Mouse (Mus musculus) MEL (cell line): ENCODE results near the gene Rab8b. TPM values are rescaled to one million over a fixed set of nuclear protein-coding genes. Genes with fewer than 3 reads are reported as not detected.

Experiments
- DNase-seq: peaks from one replicate; pipeline ENCODE4 v3.0.0; 2011; ENCODE audit warnings: low read depth, low spot score
- H3K27ac ChIP-seq: 2 replicates; pipeline ENCODE4 v1.5.1; 2012; ENCODE audit warnings: low read depth, mild to moderate bottlenecking, control low read depth, low read length, moderate library complexity; ENCODE audit not compliant: control insufficient read depth
- H3K27me3 ChIP-seq, 2 experiments: fragments of 150-350 bp in 1 of 2; sonication (generic) in 1 of 2; 2 replicates each; pipeline ENCODE4 v1.6.1; 2012; ENCODE audit warnings: low read length in 2 of 2, mild to moderate bottlenecking in 2 of 2, improper control_type of control experiment in 1 of 2, moderate library complexity in 1 of 2; ENCODE audit not compliant: insufficient read depth in 2 of 2, control insufficient read depth in 1 of 2
- H3K36me3 ChIP-seq, 2 experiments: 2 replicates each; pipeline ENCODE4 v1.6.1; 2012 to 2014; ENCODE audit warnings: low read length in 2 of 2, improper control_type of control experiment in 1 of 2, inconsistent platforms in 1 of 2, mild to moderate bottlenecking in 1 of 2; ENCODE audit not compliant: insufficient read depth in 2 of 2, control insufficient read depth in 1 of 2
- H3K4me1 ChIP-seq, 2 experiments: fragments of 150-350 bp in 1 of 2; sonication (generic) in 1 of 2; 2 replicates each; pipeline ENCODE4 v1.6.1; 2012; ENCODE audit warnings: low read length in 2 of 2, improper control_type of control experiment in 1 of 2, mild to moderate bottlenecking in 1 of 2; ENCODE audit not compliant: insufficient read depth in 2 of 2, control insufficient read depth in 1 of 2
- H3K4me3 ChIP-seq, 2 experiments: fragments of 150-350 bp in 1 of 2; sonication (generic) in 1 of 2; 2 replicates each; pipeline ENCODE4 v1.5.1; 2012; ENCODE audit warnings: low read depth in 2 of 2, low read length in 2 of 2, mild to moderate bottlenecking in 2 of 2, moderate library complexity in 2 of 2, control low read depth in 1 of 2, improper control_type of control experiment in 1 of 2; ENCODE audit not compliant: control insufficient read depth in 1 of 2, insufficient read depth in 1 of 2
- H3K79me2 ChIP-seq: 2 replicates; pipeline ENCODE4 v1.6.1; 2012; ENCODE audit warnings: mild to moderate bottlenecking, low read length, moderate library complexity; ENCODE audit not compliant: control insufficient read depth, poor library complexity, insufficient read depth
- H3K9ac ChIP-seq: 2 replicates; pipeline ENCODE4 v1.6.1; 2012; ENCODE audit warnings: low read depth, mild to moderate bottlenecking, control low read depth, low read length, moderate library complexity; ENCODE audit not compliant: control insufficient read depth, poor library complexity, severe bottlenecking
- H3K9me3 ChIP-seq: fragments of 150-350 bp; sonication (generic); replicated peaks from 2 replicates; pipeline ENCODE4 v1.6.1; 2012; ENCODE audit warnings: mild to moderate bottlenecking, low read length, improper control_type of control experiment, moderate library complexity; ENCODE audit not compliant: insufficient read depth
- BHLHE40 ChIP-seq: IDR thresholded peaks from 2 replicates; pipeline ENCODE4 v1.6.1; 2012; ENCODE audit warnings: low read depth, mild to moderate bottlenecking, inconsistent platforms, low read length, improper control_type of control experiment, borderline replicate concordance
- CHD2 ChIP-seq: IDR thresholded peaks from 2 replicates; pipeline ENCODE4 v1.6.1; 2011; ENCODE audit warnings: low read length, improper control_type of control experiment
- E2F4 ChIP-seq: IDR thresholded peaks from 2 replicates; pipeline ENCODE4 v1.6.1; 2011; ENCODE audit warnings: low read depth, low read length, improper control_type of control experiment, borderline replicate concordance
- ELF1 ChIP-seq: IDR thresholded peaks from 2 replicates; pipeline ENCODE4 v1.6.1; 2014; ENCODE audit warnings: low read depth, mild to moderate bottlenecking, inconsistent platforms, low read length, improper control_type of control experiment, moderate library complexity
- EP300 ChIP-seq, 2 experiments: IDR thresholded peaks; 2 replicates each; pipeline ENCODE4 v1.6.1; 2011; ENCODE audit warnings: improper control_type of control experiment in 2 of 2, low read length in 2 of 2, low read depth in 1 of 2, mild to moderate bottlenecking in 1 of 2
- ETS1 ChIP-seq: IDR thresholded peaks from 2 replicates; pipeline ENCODE4 v1.6.1; 2012; ENCODE audit warnings: low read depth, mild to moderate bottlenecking, inconsistent platforms, low read length, improper control_type of control experiment, moderate library complexity
- GABPA ChIP-seq: IDR thresholded peaks from 2 replicates; pipeline ENCODE4 v1.6.1; 2012; ENCODE audit warnings: low read depth, mild to moderate bottlenecking, inconsistent platforms, low read length, improper control_type of control experiment, moderate library complexity
- GATA1 ChIP-seq: IDR thresholded peaks from 2 replicates; pipeline ENCODE4 v1.6.1; 2011; ENCODE audit warnings: low read depth, low read length, improper control_type of control experiment
- HCFC1 ChIP-seq: IDR thresholded peaks from 2 replicates; pipeline ENCODE4 v1.6.1; 2012; ENCODE audit warnings: low read depth, mild to moderate bottlenecking, inconsistent platforms, low read length, improper control_type of control experiment, moderate library complexity
- JUND ChIP-seq: IDR thresholded peaks from 2 replicates; pipeline ENCODE4 v1.6.1; 2011; ENCODE audit warnings: low read depth, mild to moderate bottlenecking, improper control_type of control experiment, low read length
- KAT2A ChIP-seq: conservative IDR thresholded peaks from 2 replicates; pipeline ENCODE4 v1.6.1; 2012; ENCODE audit warnings: low read depth, low read length, improper control_type of control experiment, inconsistent platforms
- MAFK ChIP-seq: IDR thresholded peaks from 2 replicates; pipeline ENCODE4 v1.6.1; 2011; ENCODE audit warnings: low read depth, mild to moderate bottlenecking, low read length, improper control_type of control experiment, borderline replicate concordance
- MAX ChIP-seq: IDR thresholded peaks from 2 replicates; pipeline ENCODE4 v1.6.1; 2011; ENCODE audit warnings: low read length, improper control_type of control experiment
- MAZ ChIP-seq: IDR thresholded peaks from 2 replicates; pipeline ENCODE4 v1.6.1; 2012; ENCODE audit warnings: low read depth, mild to moderate bottlenecking, inconsistent platforms, low read length, improper control_type of control experiment
- MYB ChIP-seq: IDR thresholded peaks from 2 replicates; pipeline ENCODE4 v1.6.1; 2011; ENCODE audit warnings: mild to moderate bottlenecking, low read depth, low read length, improper control_type of control experiment
- NRF1 ChIP-seq: IDR thresholded peaks from 2 replicates; pipeline ENCODE4 v1.6.1; 2014; ENCODE audit warnings: low read depth, mild to moderate bottlenecking, inconsistent platforms, low read length, improper control_type of control experiment, moderate library complexity; ENCODE audit not compliant: poor library complexity, insufficient read depth, severe bottlenecking
- POLR2AphosphoS2 ChIP-seq: IDR thresholded peaks from 2 replicates; pipeline ENCODE4 v1.6.1; 2011; ENCODE audit warnings: low read length, improper control_type of control experiment
- POLR2AphosphoS5 ChIP-seq: IDR thresholded peaks from 2 replicates; pipeline ENCODE4 v1.6.1; 2012; ENCODE audit warnings: low read depth, borderline replicate concordance, mild to moderate bottlenecking, inconsistent platforms, low read length, moderate library complexity, mixed read lengths
- SIN3A ChIP-seq: IDR thresholded peaks from 2 replicates; pipeline ENCODE4 v1.6.1; 2012; ENCODE audit warnings: low read length, improper control_type of control experiment, inconsistent platforms
- SMC3 ChIP-seq: IDR thresholded peaks from 2 replicates; pipeline ENCODE4 v1.6.1; 2011; ENCODE audit warnings: low read depth, low read length, improper control_type of control experiment
- TAL1 ChIP-seq: IDR thresholded peaks from 2 replicates; pipeline ENCODE4 v1.6.1; 2012; ENCODE audit warnings: mild to moderate bottlenecking, inconsistent platforms, low read length, moderate library complexity, mixed read lengths
- TBP ChIP-seq: IDR thresholded peaks from 2 replicates; pipeline ENCODE4 v1.8.0; 2011; ENCODE audit warnings: low read depth, low read length, improper control_type of control experiment
- USF1 ChIP-seq: IDR thresholded peaks from 2 replicates; pipeline ENCODE4 v1.6.1; 2014; ENCODE audit warnings: low read depth, mild to moderate bottlenecking, inconsistent platforms, low read length, improper control_type of control experiment, moderate library complexity
- USF2 ChIP-seq, 2 experiments: IDR thresholded peaks; 2 replicates each; pipeline ENCODE4 v1.6.1; 2011 to 2012; ENCODE audit warnings: improper control_type of control experiment in 2 of 2, low read length in 2 of 2, borderline replicate concordance in 1 of 2, inconsistent platforms in 1 of 2, low read depth in 1 of 2, mild to moderate bottlenecking in 1 of 2; ENCODE audit not compliant: insufficient read depth in 1 of 2
- ZC3H11A ChIP-seq: IDR thresholded peaks from 2 replicates; pipeline ENCODE4 v1.6.1; 2012; ENCODE audit warnings: low read depth, mild to moderate bottlenecking, inconsistent platforms, low read length, improper control_type of control experiment
- ZMIZ1 ChIP-seq: IDR thresholded peaks from 2 replicates; pipeline ENCODE4 v1.6.1; 2012; ENCODE audit warnings: low read depth, mild to moderate bottlenecking, inconsistent platforms, low read length, improper control_type of control experiment, moderate library complexity
- ZNF384 ChIP-seq: IDR thresholded peaks from 2 replicates; pipeline ENCODE4 v1.6.1; 2012; ENCODE audit warnings: low read depth, mild to moderate bottlenecking, inconsistent platforms, low read length, improper control_type of control experiment
- polyA plus RNA-seq, 2 experiments: library from polyadenylated mRNA; stranded (reverse) in 1 of 2; unstranded in 1 of 2; fragments of >175 nt in 1 of 2; fragments of >200 nt in 1 of 2; gene quantifications; 2 replicates each; pipeline versions ENCODE4 v1.2.1 to v1.2.4; 2012; ENCODE audit warnings: low replicate concordance in 2 of 2, low read depth in 1 of 2; ENCODE audit not compliant: insufficient read length in 2 of 2, insufficient read depth in 1 of 2, missing spikeins in 1 of 2
- total RNA-seq: library from RNA; depleted of rRNA; stranded (reverse); fragments of 300-350 nt; gene quantifications from 2 replicates; pipeline ENCODE4 v1.2.3, GENCODE M21; 2012

Gene Rab8b
- total and polyA plus RNA-seq, 3 experiments = 16.1 to 16.4 TPM; not detected in 1

- TF ChIP-seq ELF1 (no peak), TAL1 (peak; percentile 57), BHLHE40 (no peak), SMC3 (no peak), ZC3H11A (no peak), GATA1 (peak; percentile 56; the same call in 1 of the 2 replicates), ETS1 (0 out of 2 replicates have a peak, but pooled peaks have one; percentile 16), SIN3A (peak; percentile 31), TBP (no peak)
- H3K27me3 ChIP-seq = no peaks in the 10 kb centered on the region
- no peaks in the 10 kb centered on the region for H3K79me2 ChIP-seq
- peaks cover 0 to 25% of the 10 kb centered on the region in 2 experiments; a peak in 2 of 4 replicates for H3K36me3 ChIP-seq
- peak overlapping the region; percentile 77 for H3K27ac ChIP-seq
- H3K4me1 ChIP-seq = peaks cover 16 to 17% of the 10 kb centered on the region in 2 experiments
- H3K9ac ChIP-seq = peak overlapping the region; percentile 38; the same call in 1 of the 2 replicates
- H3K4me3 ChIP-seq = peak overlapping the region in 1 of 2 experiments; percentile 24; a peak in 1 of 4 replicates
- H3K9me3 ChIP-seq = no peaks in the 10 kb centered on the region
- DNase-seq = peak; percentile 85
Measured at GRCm38 (mm10) chr9:66895995-66896394, 23.5 kb downstream of the Rab8b start.

- H3K36me3 ChIP-seq = peaks cover 0 to 25% of the 10 kb centered on the region in 2 experiments; a peak in 2 of 4 replicates
- H3K9me3 ChIP-seq = no peaks in the 10 kb centered on the region
- H3K27me3 ChIP-seq = no peaks in the 10 kb centered on the region
- H3K79me2 ChIP-seq = peaks cover 3% of the 10 kb centered on the region; the same call in 1 of the 2 replicates
- peak overlapping the region; percentile 36 to 54 for H3K4me3 ChIP-seq
- H3K4me1 ChIP-seq = peaks cover 16 to 17% of the 10 kb centered on the region in 2 experiments
- H3K9ac ChIP-seq = peak overlapping the region; percentile 43
- H3K27ac ChIP-seq = peak overlapping the region; percentile 77
- peak; percentile 77 for DNase-seq
- TF ChIP-seq HCFC1 (no peak), E2F4 (no peak), GABPA (peak; percentile 55; the same call in 1 of the 2 replicates), JUND (no peak), POLR2AphosphoS2 (no peak), NRF1 (no peak), TBP (peak; percentile 87), KAT2A (no peak), POLR2AphosphoS5 (no peak), ZMIZ1 (no peak), ETS1 (peak; percentile 64), EP300 (IDR thresholded peaks at IDR 0.05; ENCODE audit: low read depth in 1 of 2, low read length in 2 of 2) (peak; percentile 41 to 64; a peak in 3 of 4 replicates), ELF1 (0 out of 2 replicates have a peak, but pooled peaks have one; percentile 6), SMC3 (no peak), SIN3A (peak; percentile 20), MYB (no peak), USF1 (no peak), USF2 (IDR thresholded peaks at IDR 0.05; ENCODE audit: borderline replicate concordance in 1 of 2, insufficient read depth in 1 of 2, low read depth in 1 of 2, low read length in 2 of 2) (no peak), ZNF384 (peak; percentile 26; the same call in 1 of the 2 replicates), MAZ (no peak), CHD2 (no peak), MAX (no peak), BHLHE40 (no peak), MAFK (peak; percentile 57; the same call in 1 of the 2 replicates)
Measured at GRCm38 (mm10) chr9:66895035-66895779, 24.3 kb downstream of the Rab8b start.
